Mouse (Mus musculus) liver, embryonic 13.5 days (tissue): Measurements from ENCODE around the gene Nav2. TPM values are rescaled to one million over a fixed set of nuclear protein-coding genes. Genes with fewer than 3 reads are reported as not detected.

Experiments
- ATAC-seq: fragments of 200-750 bp; cut with Nextera tagmentation; 2 replicates; pipeline ENCODE4 v1.8.0; 2017; ENCODE audit warnings: low read depth, mild to moderate bottlenecking, moderate number of reproducible peaks, moderate library complexity
- DNase-seq: peaks from one replicate; pipeline ENCODE4 v3.0.0; 2022
- H3K27ac ChIP-seq: fragments of 300-500 bp; sonication (generic); 2 replicates; pipeline ENCODE4 v1.5.1; 2015; ENCODE audit warnings: moderate library complexity, mild to moderate bottlenecking, inconsistent platforms
- H3K27me3 ChIP-seq: fragments of 300-500 bp; sonication (generic); 2 replicates; pipeline ENCODE4 v1.6.1; 2015; ENCODE audit warnings: mild to moderate bottlenecking, inconsistent platforms
- H3K36me3 ChIP-seq: fragments of 300-500 bp; sonication (generic); 2 replicates; pipeline ENCODE4 v1.6.1; 2015; ENCODE audit warnings: mild to moderate bottlenecking, inconsistent platforms
- H3K4me1 ChIP-seq: fragments of 300-500 bp; sonication (generic); replicated peaks from 2 replicates; pipeline ENCODE4 v1.6.1; 2015; ENCODE audit warnings: inconsistent platforms
- H3K4me2 ChIP-seq: fragments of 300-500 bp; sonication (generic); 2 replicates; pipeline ENCODE4 v1.6.1; 2015; ENCODE audit warnings: inconsistent platforms, mild to moderate bottlenecking, moderate library complexity
- H3K4me3 ChIP-seq: fragments of 300-500 bp; sonication (generic); replicated peaks from 2 replicates; pipeline ENCODE4 v1.5.1; 2015; ENCODE audit warnings: mild to moderate bottlenecking, inconsistent platforms
- H3K9ac ChIP-seq: fragments of 300-500 bp; sonication (generic); 2 replicates; pipeline ENCODE4 v1.6.1; 2015; ENCODE audit warnings: mild to moderate bottlenecking, inconsistent platforms
- H3K9me3 ChIP-seq: fragments of 300-500 bp; sonication (generic); replicated peaks from 2 replicates; pipeline ENCODE4 v1.6.1; 2016; ENCODE audit warnings: inconsistent platforms
- WGBS: fragments of 180-500 bp; shearing (Covaris S2); methylation state at CpG from one replicate; pipeline ENCODE4 v1.1.7; 2015; ENCODE audit not compliant: insufficient replicate concordance; 5-methylcytosine and 5-hydroxymethylcytosine counted together
- polyA plus RNA-seq: library from polyadenylated mRNA; unstranded; fragments of >200 nt; fragmentation: Nextera tagmentation; extraction: Ambion mirVana; gene quantifications from 2 replicates; pipeline ENCODE4 v1.2.1, GENCODE M21; 2015

The Nav2 gene
- polyA plus RNA-seq, 1 experiment from 2014 or later = 1.8 TPM

GRCm38 (mm10) chr7:49234288-49234687 lies 325.8 kb downstream of the Nav2 start:
- Histone ChIP-seq H3K36me3 (no peaks in the 10 kb centered on the region), H3K4me3 (no peak overlapping the region), H3K4me2 (no peak overlapping the region), H3K27me3 (no peaks in the 10 kb centered on the region), H3K27ac (no peak overlapping the region), H3K4me1 (peaks cover 9% of the 10 kb centered on the region; the same call in 1 of the 2 replicates), H3K9ac (no peak overlapping the region), H3K9me3 (no peaks in the 10 kb centered on the region)
- ATAC-seq (no peak), DNase-seq (no peak)
- 55% methylated on average over 8 of the region's 8 CpGs for WGBS

- Histone ChIP-seq H3K9me3 (no peaks in the 10 kb centered on the region), H3K9ac (no peak overlapping the region), H3K4me3 (no peak overlapping the region), H3K4me1 (peaks cover 9% of the 10 kb centered on the region; the same call in 1 of the 2 replicates), H3K4me2 (no peak overlapping the region), H3K36me3 (no peaks in the 10 kb centered on the region), H3K27me3 (no peaks in the 10 kb centered on the region), H3K27ac (no peak overlapping the region)
- 61% methylated on average over 9 of the region's 9 CpGs for WGBS
- ATAC-seq (no peak), DNase-seq (no peak)
Observed at GRCm38 (mm10) chr7:49235271-49235681, 326.8 kb downstream of the Nav2 start.

DNA sequence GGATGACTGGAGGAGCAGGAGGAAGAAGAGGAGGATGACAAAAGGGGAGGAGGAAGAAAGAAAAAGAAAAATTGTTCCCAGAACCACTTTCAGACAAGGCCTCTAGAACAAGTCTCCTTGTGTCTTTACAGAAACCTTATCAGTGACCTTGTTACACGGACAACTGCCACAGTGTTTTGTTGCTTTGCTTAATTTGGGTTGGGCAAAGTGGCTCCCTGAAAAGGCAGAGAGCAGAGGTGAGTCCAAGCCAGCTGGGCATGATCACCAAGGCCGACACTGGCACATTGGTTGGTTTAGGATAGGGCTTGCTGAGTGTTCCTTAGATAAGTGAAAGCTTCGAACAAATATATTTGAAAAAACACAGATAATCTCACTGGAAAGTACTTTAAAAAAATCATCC lies 327.3 kb downstream of the Nav2 start:
- DNase-seq (no peak), ATAC-seq (no peak)
- Histone ChIP-seq H3K9me3 (no peaks in the 10 kb centered on the region), H3K27ac (no peak overlapping the region), H3K4me3 (no peak overlapping the region), H3K4me1 (peaks cover 9% of the 10 kb centered on the region; the same call in 1 of the 2 replicates), H3K36me3 (no peaks in the 10 kb centered on the region), H3K27me3 (no peaks in the 10 kb centered on the region), H3K9ac (no peak overlapping the region), H3K4me2 (no peak overlapping the region)
- 39% methylated on average over 3 of the region's 3 CpGs for WGBS

- H3K4me3 ChIP-seq = no peak overlapping the region
- no peak for ATAC-seq
- 46% methylated on average over 7 of the region's 7 CpGs for WGBS
Observed at GRCm38 (mm10) chr7:49240461-49240860, 331.9 kb downstream of the Nav2 start.

GRCm38 (mm10) chr7:49241229-49241751 lies 332.8 kb downstream of the Nav2 start:
- 43% methylated on average over 3 of the region's 3 CpGs for WGBS
- Histone ChIP-seq H3K4me1 (peaks cover 10% of the 10 kb centered on the region), H3K27ac (no peak overlapping the region)

More at GRCm38 (mm10) chr7:49240461-49240860, 331.9 kb downstream of the Nav2 start:
- Histone ChIP-seq H3K9ac (no peak overlapping the region), H3K4me1 (peaks cover 10% of the 10 kb centered on the region), H3K27ac (no peak overlapping the region), H3K27me3 (peaks cover 36% of the 10 kb centered on the region), H3K9me3 (no peaks in the 10 kb centered on the region), H3K4me2 (no peak overlapping the region), H3K36me3 (no peaks in the 10 kb centered on the region)
- no peak for DNase-seq

DNA sequence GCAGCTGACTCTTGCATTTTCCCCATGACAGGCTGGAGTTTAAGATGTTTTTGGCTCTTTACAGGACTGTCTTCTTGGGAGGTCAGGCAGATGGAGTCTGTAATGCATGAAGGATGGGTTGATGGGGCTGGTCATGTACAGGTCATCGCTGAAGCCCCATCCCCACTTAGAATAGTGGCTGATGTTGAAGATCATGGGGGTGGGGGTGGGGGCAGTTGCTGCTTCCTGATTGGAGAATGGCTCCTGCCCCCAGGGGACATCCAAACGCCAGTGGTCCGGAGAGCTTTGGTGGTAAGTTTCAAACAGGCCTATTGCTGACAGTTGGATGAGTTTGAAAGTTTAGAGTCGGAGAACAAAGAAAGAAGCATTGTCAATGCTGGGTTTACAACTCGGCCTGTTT lies 333.7 kb downstream of the Nav2 start:
- no peak overlapping the region for H3K4me3 ChIP-seq
- WGBS = 53% methylated on average over 5 of the region's 5 CpGs
- H3K36me3 ChIP-seq = no peaks in the 10 kb centered on the region
- no peak overlapping the region for H3K4me2 ChIP-seq
- no peaks in the 10 kb centered on the region for H3K9me3 ChIP-seq
- H3K9ac ChIP-seq = no peak overlapping the region
- no peak for ATAC-seq
- H3K27me3 ChIP-seq = peaks cover 54% of the 10 kb centered on the region
- no peak overlapping the region for H3K27ac ChIP-seq
- H3K4me1 ChIP-seq = peaks cover 20% of the 10 kb centered on the region
- DNase-seq = no peak

More at GRCm38 (mm10) chr7:49241229-49241751, 332.8 kb downstream of the Nav2 start:
- Histone ChIP-seq H3K27me3 (peaks cover 45% of the 10 kb centered on the region), H3K9me3 (no peaks in the 10 kb centered on the region), H3K9ac (no peak overlapping the region), H3K36me3 (no peaks in the 10 kb centered on the region), H3K4me3 (no peak overlapping the region), H3K4me2 (no peak overlapping the region)
- DNase-seq (no peak), ATAC-seq (no peak)

DNA sequence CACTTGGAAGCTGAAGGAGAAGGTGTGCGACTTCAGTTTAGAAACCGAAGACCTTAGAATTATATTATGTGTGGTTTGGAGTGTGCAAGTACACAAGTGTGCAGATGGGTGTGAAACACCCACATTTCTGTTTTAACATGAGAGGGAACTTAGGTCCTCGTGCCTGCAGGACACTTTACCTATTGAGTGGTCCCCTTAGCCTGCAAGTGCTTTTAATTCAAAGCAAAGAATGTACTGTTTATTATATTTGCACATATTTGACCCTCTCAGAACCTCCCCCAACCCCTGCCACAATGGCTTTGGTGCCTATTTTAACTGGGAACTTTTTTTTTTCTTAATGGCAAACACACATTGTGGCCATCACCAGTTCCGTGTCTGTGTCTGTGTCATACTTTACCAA lies 334.6 kb downstream of the Nav2 start:
- ATAC-seq (no peak), DNase-seq (no peak)
- no peak overlapping the region for H3K9ac ChIP-seq
- H3K4me3 ChIP-seq = no peak overlapping the region
- H3K27ac ChIP-seq = no peak overlapping the region
- peaks cover 63% of the 10 kb centered on the region for H3K27me3 ChIP-seq
- WGBS = 63% methylated on average over 4 of the region's 4 CpGs
- no peaks in the 10 kb centered on the region for H3K9me3 ChIP-seq
- H3K36me3 ChIP-seq = no peaks in the 10 kb centered on the region
- no peak overlapping the region for H3K4me2 ChIP-seq
- peaks cover 20% of the 10 kb centered on the region for H3K4me1 ChIP-seq

GRCm38 (mm10) chr7:49245537-49246239 lies 337.2 kb downstream of the Nav2 start:
- peaks cover 82% of the 10 kb centered on the region for H3K27me3 ChIP-seq
- peak overlapping the region; percentile 63 for H3K9ac ChIP-seq
- WGBS = under 1% methylated on average over 68 of the region's 68 CpGs
- peak overlapping the region; percentile 62 for H3K4me3 ChIP-seq
- no peak overlapping the region for H3K27ac ChIP-seq
- peak; percentile 96 for ATAC-seq
- peaks cover 20% of the 10 kb centered on the region for H3K4me1 ChIP-seq
- no peaks in the 10 kb centered on the region for H3K36me3 ChIP-seq
- peak; percentile 74 for DNase-seq
- H3K4me2 ChIP-seq = peak overlapping the region; percentile 72
- H3K9me3 ChIP-seq = no peaks in the 10 kb centered on the region

GRCm38 (mm10) chr7:49246240-49246578 lies 337.7 kb downstream of the Nav2 start:
- peaks cover 20% of the 10 kb centered on the region for H3K4me1 ChIP-seq
- no peak overlapping the region for H3K27ac ChIP-seq
- peaks cover 82% of the 10 kb centered on the region for H3K27me3 ChIP-seq
- ATAC-seq = no peak
- under 1% methylated on average over 31 of the region's 31 CpGs for WGBS
- H3K9me3 ChIP-seq = no peaks in the 10 kb centered on the region
- H3K4me2 ChIP-seq = peak overlapping the region; percentile 72
- peak overlapping the region; percentile 62 for H3K4me3 ChIP-seq
- peak overlapping the region; percentile 30 for H3K9ac ChIP-seq
- no peak for DNase-seq
- no peaks in the 10 kb centered on the region for H3K36me3 ChIP-seq

DNA sequence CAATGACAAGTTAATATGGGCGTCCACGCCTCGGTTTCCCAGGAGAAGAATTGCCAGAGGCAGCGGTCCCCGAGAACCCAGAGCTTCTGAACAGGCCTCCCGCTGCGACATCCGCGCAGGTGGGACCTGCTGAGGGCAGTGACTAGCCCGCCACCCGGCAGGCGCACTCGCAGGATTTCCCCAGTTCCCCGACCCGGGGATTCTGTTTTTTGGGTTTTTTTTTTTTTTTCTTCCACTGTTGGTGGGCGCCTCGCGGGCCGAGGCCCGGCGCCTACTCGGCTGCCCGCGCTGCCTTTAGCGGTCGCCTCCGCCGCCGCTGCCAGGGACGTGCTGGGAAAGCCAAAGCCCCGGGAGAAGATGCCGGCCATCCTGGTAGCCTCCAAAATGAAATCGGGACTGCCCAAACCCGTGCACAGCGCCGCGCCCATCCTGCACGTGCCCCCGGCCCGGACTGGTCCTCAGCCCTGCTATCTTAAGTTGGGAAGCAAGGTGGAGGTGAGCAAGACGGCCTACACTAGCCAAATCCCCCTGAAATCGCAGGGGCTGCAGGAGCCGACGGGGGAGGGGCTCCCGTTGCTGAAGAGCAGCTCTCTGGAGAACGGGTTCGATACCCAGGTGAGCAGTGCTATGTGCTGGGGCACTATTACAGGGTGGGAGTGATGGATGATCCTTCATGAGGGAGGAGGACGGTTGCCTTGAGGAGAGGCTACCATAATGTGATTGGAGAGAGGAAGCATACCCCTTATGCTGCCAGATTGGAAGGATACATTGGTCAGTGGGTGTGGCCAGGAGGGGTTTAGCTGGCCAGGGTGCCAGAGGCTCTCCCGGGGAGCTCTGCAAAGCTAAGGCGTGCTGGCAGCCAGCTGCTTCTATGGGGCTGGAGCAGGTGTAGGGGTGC lies 338.3 kb downstream of the Nav2 start:
- 4% methylated on average over 50 of the region's 50 CpGs for WGBS
- H3K27me3 ChIP-seq = peaks cover 79% of the 10 kb centered on the region
- peaks cover 20% of the 10 kb centered on the region for H3K4me1 ChIP-seq
- H3K27ac ChIP-seq = no peak overlapping the region
- DNase-seq (no peak), ATAC-seq (no peak)
- peak overlapping the region; percentile 30 for H3K9ac ChIP-seq
- H3K9me3 ChIP-seq = no peaks in the 10 kb centered on the region
- peak overlapping the region; percentile 62 for H3K4me3 ChIP-seq
- no peaks in the 10 kb centered on the region for H3K36me3 ChIP-seq
- H3K4me2 ChIP-seq = peak overlapping the region; percentile 72

DNA sequence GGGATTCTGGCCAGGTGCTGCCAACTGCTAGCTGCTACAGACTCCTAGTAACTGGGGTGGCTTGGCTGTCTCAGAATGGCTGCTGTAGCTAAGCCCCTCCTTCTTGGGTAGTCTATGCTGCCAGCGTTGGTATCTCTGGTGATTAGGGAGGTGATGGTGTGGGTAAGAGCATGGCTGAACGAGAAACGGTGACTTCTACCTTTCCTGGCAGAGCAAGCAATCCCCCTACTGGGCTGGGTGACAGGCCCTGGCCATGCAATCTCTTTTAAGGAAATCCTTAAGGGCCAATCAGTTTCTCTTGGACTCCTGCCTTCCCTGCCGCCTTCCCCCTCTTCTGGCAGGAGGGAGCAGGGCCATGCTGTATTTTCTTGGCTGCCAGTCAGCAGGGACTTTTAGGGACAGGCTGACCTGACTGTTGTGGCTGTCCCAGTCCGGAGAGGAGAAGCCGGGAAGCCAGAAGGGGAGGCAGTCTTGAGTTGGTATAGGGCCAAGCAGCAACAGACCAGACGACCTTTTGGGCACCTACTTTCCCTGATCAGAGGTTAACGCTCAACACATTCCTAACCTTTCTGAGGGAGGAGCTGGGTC lies 339.3 kb downstream of the Nav2 start:
- H3K4me3 ChIP-seq = no peak overlapping the region

More for the DNA sequence above, 339.3 kb downstream of the Nav2 start:
- ATAC-seq (no peak), DNase-seq (no peak)
- Histone ChIP-seq H3K9me3 (no peaks in the 10 kb centered on the region), H3K4me1 (peaks cover 20% of the 10 kb centered on the region), H3K36me3 (no peaks in the 10 kb centered on the region), H3K27me3 (peaks cover 71% of the 10 kb centered on the region), H3K4me2 (0 out of 2 replicates have a peak overlapping the region, but pooled peaks have one; percentile 72), H3K27ac (no peak overlapping the region), H3K9ac (no peak overlapping the region)
- WGBS = 30% methylated on average over 8 of the region's 8 CpGs
